Mouse (Mus musculus): ENCODE data around the gene Zbtb3.

DNA sequence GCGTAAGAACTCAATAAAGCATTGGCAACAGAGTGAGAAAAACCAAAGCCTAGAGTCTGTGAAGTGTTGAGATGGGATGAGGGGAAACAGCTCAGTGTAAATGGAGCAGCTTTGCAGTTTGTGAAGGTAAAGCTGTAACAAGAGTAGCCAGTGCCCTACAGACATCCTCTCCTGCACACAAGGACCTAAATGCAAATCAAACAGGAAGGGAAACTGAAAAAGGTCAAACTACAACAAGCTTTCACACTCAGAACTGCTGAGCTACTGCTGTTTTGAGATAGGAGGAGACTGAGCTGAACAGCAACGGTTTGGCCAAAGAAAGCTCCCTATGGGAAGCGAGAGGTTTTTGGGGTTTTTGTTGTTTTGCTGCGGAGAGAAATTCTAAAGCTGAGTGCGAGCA, 4.5 kb downstream of the Zbtb3 start:
- TF ChIP-seq EP300 (IDR thresholded peaks at IDR 0.05), result no peak
- TF ChIP-seq CTCF (IDR thresholded peaks at IDR 0.05), result no peak

Measured in lung, postnatal 0 days (tissue).